Mouse (Mus musculus) heart, embryonic 14.5 days (tissue): ENCODE measurements around the gene Plk2. TPM values are rescaled to one million over a fixed set of nuclear protein-coding genes. Genes with fewer than 3 reads are reported as not detected.

ENCODE experiments used
- ATAC-seq: fragments of 200-750 bp; cut with Nextera tagmentation; 2 replicates; pipeline ENCODE4 v1.8.0; 2017; ENCODE audit warnings: low read depth, moderate TSS enrichment; ENCODE audit not compliant: insufficient number of reproducible peaks, insufficient read depth, low FRiP score
- H3K27ac ChIP-seq, 2 experiments: fragments of 200-500 bp in 1 of 2; fragments of 300-500 bp in 1 of 2; sonication (generic) in 1 of 2; replicated peaks in 1 of 2; 2 replicates each; pipeline ENCODE4 v1.5.1; 2012 to 2014; ENCODE audit warnings: low read depth in 2 of 2, low read length in 2 of 2, control low read depth in 1 of 2, mild to moderate bottlenecking in 1 of 2, mixed read lengths in 1 of 2; ENCODE audit not compliant: control insufficient read depth in 1 of 2, insufficient read depth in 1 of 2
- H3K27me3 ChIP-seq: fragments of 300-500 bp; sonication (generic); 2 replicates; pipeline ENCODE4 v1.6.1; 2014; ENCODE audit warnings: mild to moderate bottlenecking, low read length, control low read depth; ENCODE audit not compliant: control insufficient read depth, insufficient read depth
- H3K36me3 ChIP-seq: fragments of 300-500 bp; sonication (generic); 2 replicates; pipeline ENCODE4 v1.6.1; 2014; ENCODE audit warnings: mild to moderate bottlenecking, control low read depth, low read length, mixed read lengths; ENCODE audit not compliant: control insufficient read depth, insufficient read depth
- H3K4me1 ChIP-seq, 2 experiments: fragments of 200-500 bp in 1 of 2; fragments of 300-500 bp in 1 of 2; sonication (generic) in 1 of 2; 2 replicates each; pipeline ENCODE4 v1.6.1; 2012 to 2014; ENCODE audit warnings: low read length in 2 of 2, control low read depth in 1 of 2, mixed read lengths in 1 of 2; ENCODE audit not compliant: control insufficient read depth in 2 of 2, insufficient read depth in 2 of 2
- H3K4me2 ChIP-seq: fragments of 300-500 bp; sonication (generic); 2 replicates; pipeline ENCODE4 v1.6.1; 2014; ENCODE audit warnings: mild to moderate bottlenecking, low read length
- H3K4me3 ChIP-seq, 2 experiments: fragments of 200-500 bp in 1 of 2; fragments of 300-500 bp in 1 of 2; sonication (generic) in 1 of 2; 2 replicates each; pipeline ENCODE4 v1.5.1; 2012 to 2014; ENCODE audit warnings: low read length in 2 of 2, mild to moderate bottlenecking in 2 of 2, control low read depth in 1 of 2, low read depth in 1 of 2, moderate library complexity in 1 of 2; ENCODE audit not compliant: control insufficient read depth in 1 of 2, insufficient read depth in 1 of 2
- H3K9ac ChIP-seq: fragments of 300-500 bp; sonication (generic); 2 replicates; pipeline ENCODE4 v1.6.1; 2014; ENCODE audit warnings: mild to moderate bottlenecking, low read length
- H3K9me3 ChIP-seq: fragments of 300-500 bp; sonication (generic); 2 replicates; pipeline ENCODE4 v1.6.1; 2016; ENCODE audit warnings: low read length, control low read depth; ENCODE audit not compliant: control insufficient read depth
- WGBS: fragments of 180-500 bp; shearing (Covaris S2); extraction: QIAGEN DNeasy Blood & Tissue Kit; methylation state at CpG from one replicate; pipeline ENCODE4 v1.1.7; 2014; 5-methylcytosine and 5-hydroxymethylcytosine counted together
- polyA plus RNA-seq: library from polyadenylated mRNA; unstranded; fragments of >200 nt; fragmentation: Nextera tagmentation; extraction: Ambion mirVana; gene quantifications from 2 replicates; pipeline ENCODE4 v1.2.1, GENCODE M21; 2014

Plk2 gene
- polyA plus RNA-seq: 113 and 116 TPM in 2 replicates

- H3K27ac ChIP-seq: peak within 1 kb of the TSS; percentile 84 to 93
- peaks cover 4% of the 10 kb centered on the region for H3K9me3 ChIP-seq
- peak within 1 kb of the TSS; percentile 73 to 86 for H3K4me3 ChIP-seq
- H3K4me1 ChIP-seq: peaks cover 16 to 33% of the 10 kb centered on the region in 2 experiments
- peaks cover 36% of the 10 kb centered on the region for H3K36me3 ChIP-seq
- H3K27me3 ChIP-seq: no peaks in the 10 kb centered on the region
- ATAC-seq: peak; percentile 92
- WGBS: under 1% methylated on average over 71 of the region's 71 CpGs
- peak within 1 kb of the TSS; percentile 97 for H3K9ac ChIP-seq
- peak within 1 kb of the TSS; percentile 72 for H3K4me2 ChIP-seq
Measured at GRCm38 (mm10) chr13:110394291-110395178, at the start of gene Plk2. Gene Plk2, plus strand, starts transcription at chr13:110395046.

GRCm38 (mm10) chr13:110346707-110347106 is 48.1 kb upstream of the Plk2 start:
- no peak for ATAC-seq
- Histone ChIP-seq H3K27me3 (no peaks in the 10 kb centered on the region), H3K4me1 (no peaks in the 10 kb centered on the region), H3K36me3 (no peaks in the 10 kb centered on the region), H3K27ac (no peak overlapping the region), H3K4me3 (no peak overlapping the region), H3K4me2 (no peak overlapping the region), H3K9me3 (no peaks in the 10 kb centered on the region), H3K9ac (no peak overlapping the region)
- WGBS: 62% methylated on average over 7 of the region's 7 CpGs

GRCm38 (mm10) chr13:110351051-110351450 is 43.8 kb upstream of the Plk2 start:
- Histone ChIP-seq H3K27me3 (no peaks in the 10 kb centered on the region), H3K4me2 (no peak overlapping the region), H3K36me3 (no peaks in the 10 kb centered on the region), H3K9me3 (no peaks in the 10 kb centered on the region), H3K4me3 (no peak overlapping the region), H3K4me1 (no peaks in the 10 kb centered on the region; a peak in 1 of 4 replicates), H3K27ac (no peak overlapping the region), H3K9ac (no peak overlapping the region)
- no peak for ATAC-seq
- 84% methylated on average over 6 of the region's 6 CpGs for WGBS

- Histone ChIP-seq H3K4me3 (no peak within 1 kb of the TSS), H3K9ac (no peak within 1 kb of the TSS), H3K36me3 (no peaks in the 10 kb centered on the region), H3K4me2 (no peak within 1 kb of the TSS), H3K27ac (no peak within 1 kb of the TSS), H3K27me3 (no peaks in the 10 kb centered on the region), H3K4me1 (no peaks in the 10 kb centered on the region; a peak in 1 of 4 replicates), H3K9me3 (no peaks in the 10 kb centered on the region)
- WGBS: 90% methylated on average over 2 of the region's 2 CpGs
- no peak for ATAC-seq
Measured at GRCm38 (mm10) chr13:110356941-110357340, 37.9 kb upstream of the Plk2 start, which contains the start of gene Gapt. Gene Gapt, minus strand, starts transcription at chr13:110357199.

GRCm38 (mm10) chr13:110363722-110364121 is 31.1 kb upstream of the Plk2 start:
- no peaks in the 10 kb centered on the region for H3K36me3 ChIP-seq
- H3K27ac ChIP-seq: no peak overlapping the region
- H3K4me1 ChIP-seq: peaks cover 0 to 3% of the 10 kb centered on the region in 2 experiments; a peak in 1 of 4 replicates
- H3K9ac ChIP-seq: no peak overlapping the region
- 71% methylated on average over 6 of the region's 6 CpGs for WGBS
- H3K4me3 ChIP-seq: no peak overlapping the region
- H3K4me2 ChIP-seq: no peak overlapping the region
- no peaks in the 10 kb centered on the region for H3K9me3 ChIP-seq
- ATAC-seq: no peak
- H3K27me3 ChIP-seq: no peaks in the 10 kb centered on the region

GRCm38 (mm10) chr13:110366477-110366876 is 28.4 kb upstream of the Plk2 start:
- Histone ChIP-seq H3K4me3 (no peak overlapping the region), H3K27ac (no peak overlapping the region), H3K4me1 (peaks cover 0 to 3% of the 10 kb centered on the region in 2 experiments; a peak in 1 of 4 replicates), H3K4me2 (no peak overlapping the region), H3K27me3 (no peaks in the 10 kb centered on the region), H3K36me3 (no peaks in the 10 kb centered on the region), H3K9me3 (no peaks in the 10 kb centered on the region), H3K9ac (no peak overlapping the region)
- 82% methylated on average over 3 of the region's 3 CpGs for WGBS
- ATAC-seq: no peak

- 45% methylated on average over 3 of the region's 3 CpGs for WGBS
- Histone ChIP-seq H3K36me3 (no peaks in the 10 kb centered on the region), H3K9me3 (no peaks in the 10 kb centered on the region), H3K4me3 (no peak overlapping the region), H3K4me1 (peaks cover 0 to 3% of the 10 kb centered on the region in 2 experiments; a peak in 1 of 4 replicates), H3K27me3 (no peaks in the 10 kb centered on the region), H3K9ac (no peak overlapping the region), H3K4me2 (no peak overlapping the region), H3K27ac (no peak overlapping the region)
- no peak for ATAC-seq
Measured at GRCm38 (mm10) chr13:110367961-110368555, 26.8 kb upstream of the Plk2 start.
